Comparison of ENCODE assay signal across 8 mouse cellular contexts in genomic region chr10:116473759-116474549, GRCm38 (mm10). TPM values are rescaled to one million over a fixed set of nuclear protein-coding genes. Genes with fewer than 3 reads are reported as not detected.
A peak's percentile ranks its signal among the peaks of the same experiment; 100 is the strongest.
DNase-seq lines count a peak whose midpoint lies in the region; ATAC-seq and TF ChIP-seq lines count a peak whose summit lies in the region.

Gene Kcnmb4 (minus strand): TSS chr10:116473878.

- peaks cover 10% of the 10 kb centered on the region for H3K4me1 ChIP-seq in heart, embryonic 10.5 days
- peaks cover 33% of the 10 kb centered on the region for H3K4me1 ChIP-seq in forebrain, embryonic 13.5 days
- peaks cover 13% of the 10 kb centered on the region for H3K4me1 ChIP-seq in hindbrain, postnatal 0 days (ENCODE audit: insufficient read depth, low read length)
- 0 out of 2 replicates have a peak, but pooled peaks cover 6% of the 10 kb centered on the region for H3K4me1 ChIP-seq in limb, embryonic 11.5 days (ENCODE audit: control insufficient read depth, insufficient read depth, low read length)
- H3K4me1 ChIP-seq in midbrain, embryonic 12.5 days, result peaks cover 15% of the 10 kb centered on the region
- H3K4me1 ChIP-seq in stomach, embryonic 14.5 days (ENCODE audit: control insufficient read depth, insufficient read depth, low read length), result peaks cover 9% of the 10 kb centered on the region

- peak within 1 kb of the TSS; percentile 86 for H3K27ac ChIP-seq in heart, embryonic 10.5 days
- H3K27ac ChIP-seq in forebrain, embryonic 13.5 days, result peak within 1 kb of the TSS; percentile 85
- peak within 1 kb of the TSS; percentile 89 for H3K27ac ChIP-seq in hindbrain, postnatal 0 days
- peak within 1 kb of the TSS; percentile 79 for H3K27ac ChIP-seq in limb, embryonic 11.5 days (replicated peaks; ENCODE audit: low read depth, low read length)
- peak within 1 kb of the TSS; percentile 80 for H3K27ac ChIP-seq in midbrain, embryonic 12.5 days (replicated peaks)
- no peak within 1 kb of the TSS for H3K27ac ChIP-seq in stomach, embryonic 14.5 days (ENCODE audit: low read length)

- no peaks in the 10 kb centered on the region for H3K36me3 ChIP-seq in heart, embryonic 10.5 days
- H3K36me3 ChIP-seq in forebrain, embryonic 13.5 days (ENCODE audit: poor library complexity, severe bottlenecking), result no peaks in the 10 kb centered on the region
- H3K36me3 ChIP-seq in hindbrain, postnatal 0 days (ENCODE audit: insufficient read depth, low read length), result no peaks in the 10 kb centered on the region
- H3K36me3 ChIP-seq in limb, embryonic 11.5 days (ENCODE audit: control insufficient read depth, insufficient read depth, low read length), result no peaks in the 10 kb centered on the region
- H3K36me3 ChIP-seq in midbrain, embryonic 12.5 days, result no peaks in the 10 kb centered on the region
- H3K36me3 ChIP-seq in stomach, embryonic 14.5 days (ENCODE audit: control insufficient read depth, insufficient read depth, low read length), result no peaks in the 10 kb centered on the region

- H3K9ac ChIP-seq in forebrain, embryonic 13.5 days, result peak within 1 kb of the TSS; percentile 80
- peak within 1 kb of the TSS; percentile 84 for H3K9ac ChIP-seq in hindbrain, postnatal 0 days (replicated peaks; ENCODE audit: low read length)
- H3K9ac ChIP-seq in limb, embryonic 11.5 days (ENCODE audit: low read length), result peak within 1 kb of the TSS; percentile 90
- peak within 1 kb of the TSS; percentile 80 for H3K9ac ChIP-seq in midbrain, embryonic 12.5 days (replicated peaks)
- H3K9ac ChIP-seq in stomach, embryonic 14.5 days (replicated peaks; ENCODE audit: low read depth, low read length), result peak within 1 kb of the TSS; percentile 57

- WGBS in heart, embryonic 10.5 days, result 5% methylated on average over 88 of the region's 92 CpGs
- WGBS in forebrain, embryonic 13.5 days, result under 1% methylated on average over 52 of the region's 92 CpGs
- WGBS in hindbrain, postnatal 0 days, result 2% methylated on average over 83 of the region's 92 CpGs
- WGBS in limb, embryonic 11.5 days, result under 1% methylated on average over 65 of the region's 92 CpGs
- WGBS in midbrain, embryonic 12.5 days, result under 1% methylated on average over 91 of the region's 92 CpGs
- 0% methylated on average over 55 of the region's 92 CpGs for WGBS in stomach, embryonic 14.5 days

- peak; percentile 64 for TF ChIP-seq POLR2A in brain, embryonic 14.5 days (IDR thresholded peaks at IDR 0.05; ENCODE audit: borderline replicate concordance, extremely low read depth, insufficient read depth, insufficient read length, poor library complexity, severe bottlenecking)

- no peaks in the 10 kb centered on the region for H3K9me3 ChIP-seq in heart, embryonic 10.5 days
- H3K9me3 ChIP-seq in forebrain, embryonic 13.5 days (replicated peaks), result peaks cover 3% of the 10 kb centered on the region
- H3K9me3 ChIP-seq in hindbrain, postnatal 0 days (ENCODE audit: low read length), result no peaks in the 10 kb centered on the region
- peaks cover 3% of the 10 kb centered on the region; the same call in 1 of the 2 replicates for H3K9me3 ChIP-seq in limb, embryonic 11.5 days (ENCODE audit: control insufficient read depth, low read length)
- H3K9me3 ChIP-seq in midbrain, embryonic 12.5 days, result no peaks in the 10 kb centered on the region
- H3K9me3 ChIP-seq in stomach, embryonic 14.5 days (ENCODE audit: control insufficient read depth, low read depth, low read length), result no peaks in the 10 kb centered on the region

- H3K4me2 ChIP-seq in forebrain, embryonic 13.5 days, result peak within 1 kb of the TSS; percentile 90
- peak within 1 kb of the TSS; percentile 93 for H3K4me2 ChIP-seq in hindbrain, postnatal 0 days (ENCODE audit: low read depth, low read length)
- peak within 1 kb of the TSS; percentile 72 for H3K4me2 ChIP-seq in limb, embryonic 11.5 days (ENCODE audit: low read depth, severe bottlenecking)
- H3K4me2 ChIP-seq in midbrain, embryonic 12.5 days (replicated peaks), result peak within 1 kb of the TSS; percentile 90
- H3K4me2 ChIP-seq in stomach, embryonic 14.5 days (replicated peaks; ENCODE audit: low read depth, low read length), result peak within 1 kb of the TSS; percentile 99

- ATAC-seq in forebrain, embryonic 13.5 days, result peak; percentile 86
- peak; percentile 85 for ATAC-seq in hindbrain, postnatal 0 days
- peak; percentile 49 for ATAC-seq in limb, embryonic 11.5 days (ENCODE audit: insufficient number of reproducible peaks, low FRiP score, low TSS enrichment, low read depth)
- peak; percentile 89 for ATAC-seq in midbrain, embryonic 12.5 days (ENCODE audit: low FRiP score, low read depth)
- peak; percentile 72 for ATAC-seq in stomach, embryonic 14.5 days (ENCODE audit: insufficient number of reproducible peaks, insufficient read depth, low FRiP score, low read depth)

- H3K4me3 ChIP-seq in heart, embryonic 10.5 days, result peak within 1 kb of the TSS; percentile 77
- peak within 1 kb of the TSS; percentile 70 for H3K4me3 ChIP-seq in forebrain, embryonic 13.5 days
- peak within 1 kb of the TSS; percentile 80 for H3K4me3 ChIP-seq in hindbrain, postnatal 0 days (ENCODE audit: low read length)
- H3K4me3 ChIP-seq in limb, embryonic 11.5 days (ENCODE audit: low read depth, low read length), result peak within 1 kb of the TSS; percentile 79
- H3K4me3 ChIP-seq in midbrain, embryonic 12.5 days, result peak within 1 kb of the TSS; percentile 69
- peak within 1 kb of the TSS; percentile 65 for H3K4me3 ChIP-seq in stomach, embryonic 14.5 days (ENCODE audit: low read depth, low read length)

- no peak for DNase-seq in heart, embryonic 10.5 days (ENCODE audit: low spot score)
- no peak for DNase-seq in heart, postnatal 25 days (ENCODE audit: low spot score)
- DNase-seq in brain, embryonic 14.5 days (ENCODE audit: low read depth), result peak; percentile 66
- peak; percentile 77 for DNase-seq in hindbrain, postnatal 0 days (ENCODE audit: low spot score)
- DNase-seq in limb, embryonic 11.5 days (ENCODE audit: low spot score), result peak; percentile 74

- peak; percentile 22; the same call in 1 of the 2 replicates for TF ChIP-seq CTCF in brain, embryonic 14.5 days (IDR thresholded peaks at IDR 0.05; ENCODE audit: borderline replicate concordance, extremely low read depth, insufficient read depth, insufficient read length)
- TF ChIP-seq CTCF in hindbrain, postnatal 0 days (IDR thresholded peaks at IDR 0.05; ENCODE audit: low read depth), result peak; percentile 57

- H3K27me3 ChIP-seq in heart, embryonic 10.5 days (ENCODE audit: insufficient read depth, poor library complexity, severe bottlenecking), result no peaks in the 10 kb centered on the region
- H3K27me3 ChIP-seq in forebrain, embryonic 13.5 days, result 0 out of 2 replicates have a peak, but pooled peaks cover 3% of the 10 kb centered on the region
- H3K27me3 ChIP-seq in hindbrain, postnatal 0 days (ENCODE audit: insufficient read depth, low read length), result no peaks in the 10 kb centered on the region
- H3K27me3 ChIP-seq in limb, embryonic 11.5 days (ENCODE audit: control insufficient read depth, insufficient read depth, low read length), result no peaks in the 10 kb centered on the region
- peaks cover 3% of the 10 kb centered on the region; the same call in 1 of the 2 replicates for H3K27me3 ChIP-seq in midbrain, embryonic 12.5 days
- H3K27me3 ChIP-seq in stomach, embryonic 14.5 days (ENCODE audit: control insufficient read depth, insufficient read depth, low read length), result no peaks in the 10 kb centered on the region

- intact Hi-C loops in heart, postnatal 25 days (cut with DNase I), result no loop called here

RNA-seq across cellular contexts. Expression of gene Kcnmb4, which starts in this region (rescaled TPM):
- polyA plus RNA-seq in heart, embryonic 10.5 days (2016; fragmentation: Nextera tagmentation; extraction: Ambion mirVana), result 5.0 and 8.0 TPM in 2 replicates
- under 1 TPM; 0.29 to 0.67 TPM for total RNA-seq in heart, postnatal 25 days (2021)
- 45.7 and 50.0 TPM in 2 replicates for polyA plus RNA-seq in brain, embryonic 14.5 days (2012; rRNA removed)
- 10.8 and 10.9 TPM in 2 replicates for polyA plus RNA-seq in forebrain, embryonic 13.5 days (2015; fragmentation: Nextera tagmentation; extraction: Ambion mirVana)
- total RNA-seq in hindbrain, postnatal 0 days (2014; rRNA removed), result 66.1 and 71.6 TPM in 2 replicates
- 30.1 and 31.4 TPM in 2 replicates for polyA plus RNA-seq in hindbrain, postnatal 0 days (2015; fragmentation: Nextera tagmentation; extraction: Ambion mirVana)
- polyA plus RNA-seq in limb, embryonic 11.5 days (2014; fragmentation: Nextera tagmentation; extraction: Ambion mirVana), result 23.8 and 24.5 TPM in 2 replicates
- polyA plus RNA-seq in midbrain, embryonic 12.5 days (2016; fragmentation: Nextera tagmentation; extraction: Ambion mirVana), result 11.8 and 13.1 TPM in 2 replicates
- 6.0 and 7.0 TPM in 2 replicates for polyA plus RNA-seq in stomach, embryonic 14.5 days (2014; fragmentation: Nextera tagmentation; extraction: Ambion mirVana)

Comparison
In these comparisons a context has a peak if more than half of its experiments do, and no peak if none do; other contexts are left out.
1. RNA of gene Kcnmb4 (total RNA-seq): 66.1 to 71.6 TPM in hindbrain, postnatal 0 days; 0.29 to 0.67 TPM in heart, postnatal 25 days; every median in the first group is over 10 times any median in the second.
2. DNase-seq: peak in brain, embryonic 14.5 days (single experiment), hindbrain, postnatal 0 days (single experiment) and limb, embryonic 11.5 days (single experiment); none in heart, embryonic 10.5 days (single experiment) and heart, postnatal 25 days (single experiment).
3. Peak in every context shown above with its lines, with median percentiles within 50 percentile points of each other: H3K4me3 ChIP-seq, ATAC-seq, H3K4me2 ChIP-seq and H3K9ac ChIP-seq.